Mouse (Mus musculus): ENCODE measurements around the gene Gm11037. TPM values are rescaled to one million over a fixed set of nuclear protein-coding genes. Genes with fewer than 3 reads are reported as not detected.
"Not testable (repeated sequence)": the region's sequence is repeated elsewhere in the genome, so short reads cannot be mapped to it uniquely, and the experiment has no call there.

Gm11037 gene
- polyA plus RNA-seq, 1 experiment from 2014 or later: not detected

GRCm38 (mm10) chr2:131096101-131096795, 37.0 kb upstream of the Gm11037 start:
- Histone ChIP-seq H3K4me2 (no peak overlapping the region), H3K4me3 (ENCODE audit: low read depth, low read length) (no peak overlapping the region)

DNA sequence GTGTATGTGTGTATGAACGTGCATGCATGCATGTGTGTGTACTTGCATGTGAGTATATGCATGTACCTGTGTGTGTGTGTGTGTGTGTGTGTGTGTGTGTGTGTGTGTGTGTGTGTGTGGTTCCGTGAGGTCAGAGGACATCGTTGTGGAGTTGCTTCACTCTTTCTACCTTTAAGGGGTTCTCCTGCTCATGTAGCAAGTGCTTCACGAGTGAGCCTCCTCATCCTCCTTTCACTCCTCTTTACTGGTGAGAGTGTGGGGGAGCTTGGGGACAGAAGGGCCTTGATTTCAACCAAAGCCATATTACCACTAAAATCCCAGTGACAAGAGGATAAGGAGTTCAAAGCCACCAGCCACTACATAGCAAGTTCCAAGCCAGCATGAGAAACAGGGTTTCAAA, 36.2 kb upstream of the Gm11037 start:
- H3K36me3 ChIP-seq (ENCODE audit: control insufficient read depth, insufficient read depth, low read length): no peaks in the 10 kb centered on the region
- no peak for ATAC-seq (ENCODE audit: low FRiP score)
- no peak overlapping the region for H3K9ac ChIP-seq (ENCODE audit: low read length)
- H3K27me3 ChIP-seq (ENCODE audit: control insufficient read depth, insufficient read depth, low read length): no peaks in the 10 kb centered on the region
- DNase-seq (ENCODE audit: low spot score, missing footprints): no peak
- H3K9me3 ChIP-seq (ENCODE audit: control insufficient read depth, low read length): no peaks in the 10 kb centered on the region
- H3K27ac ChIP-seq (ENCODE audit: low read depth, low read length): no peak overlapping the region
- H3K4me1 ChIP-seq (ENCODE audit: control insufficient read depth, insufficient read depth, low read length): peaks cover 4% of the 10 kb centered on the region
- no peak overlapping the region for H3K4me3 ChIP-seq (ENCODE audit: low read depth, low read length)
- H3K4me2 ChIP-seq: no peak overlapping the region
- WGBS: 87% methylated on average over 4 of the region's 4 CpGs

More at GRCm38 (mm10) chr2:131096101-131096795, 37.0 kb upstream of the Gm11037 start:
- peaks cover 4% of the 10 kb centered on the region for H3K4me1 ChIP-seq (ENCODE audit: control insufficient read depth, insufficient read depth, low read length)
- ATAC-seq (ENCODE audit: low FRiP score) (0 out of 2 replicates have a peak, but pooled peaks have one; percentile 52), DNase-seq (ENCODE audit: low spot score, missing footprints) (peak; percentile 89)
- no peaks in the 10 kb centered on the region for H3K27me3 ChIP-seq (ENCODE audit: control insufficient read depth, insufficient read depth, low read length)
- WGBS: 22% methylated on average over 9 of the region's 9 CpGs
- no peaks in the 10 kb centered on the region for H3K36me3 ChIP-seq (ENCODE audit: control insufficient read depth, insufficient read depth, low read length)
- H3K27ac ChIP-seq (ENCODE audit: low read depth, low read length): 0 out of 2 replicates have a peak overlapping the region, but pooled peaks have one; percentile 14
- H3K9ac ChIP-seq (ENCODE audit: low read length): peak overlapping the region; percentile 42; the same call in 1 of the 2 replicates
- H3K9me3 ChIP-seq (ENCODE audit: control insufficient read depth, low read length): no peaks in the 10 kb centered on the region

- no peak overlapping the region for H3K4me2 ChIP-seq
These were observed 31.8 kb upstream of the Gm11037 start for GRCm38 (mm10) chr2:131101530-131101929.

GRCm38 (mm10) chr2:131104021-131104420, 29.3 kb upstream of the Gm11037 start:
- H3K9me3 ChIP-seq (ENCODE audit: control insufficient read depth, low read length): no peaks in the 10 kb centered on the region
- H3K4me1 ChIP-seq (ENCODE audit: control insufficient read depth, insufficient read depth, low read length): no peaks in the 10 kb centered on the region
- ATAC-seq (ENCODE audit: low FRiP score) (no peak), DNase-seq (ENCODE audit: low spot score, missing footprints) (no peak)
- WGBS: 86% methylated on average over 4 of the region's 4 CpGs
- no peak overlapping the region for H3K4me2 ChIP-seq
- no peaks in the 10 kb centered on the region for H3K27me3 ChIP-seq (ENCODE audit: control insufficient read depth, insufficient read depth, low read length)
- no peak overlapping the region for H3K4me3 ChIP-seq (ENCODE audit: low read depth, low read length)
- no peak overlapping the region for H3K9ac ChIP-seq (ENCODE audit: low read length)
- no peak overlapping the region for H3K27ac ChIP-seq (ENCODE audit: low read depth, low read length)
- H3K36me3 ChIP-seq (ENCODE audit: control insufficient read depth, insufficient read depth, low read length): no peaks in the 10 kb centered on the region

More at GRCm38 (mm10) chr2:131101530-131101929, 31.8 kb upstream of the Gm11037 start:
- H3K36me3 ChIP-seq (ENCODE audit: control insufficient read depth, insufficient read depth, low read length): no peaks in the 10 kb centered on the region
- no peaks in the 10 kb centered on the region for H3K27me3 ChIP-seq (ENCODE audit: control insufficient read depth, insufficient read depth, low read length)
- WGBS: 49% methylated on average over 3 of the region's 3 CpGs
- no peaks in the 10 kb centered on the region for H3K9me3 ChIP-seq (ENCODE audit: control insufficient read depth, low read length)
- no peak for ATAC-seq (ENCODE audit: low FRiP score)
- no peak for DNase-seq (ENCODE audit: low spot score, missing footprints)
- H3K4me3 ChIP-seq (ENCODE audit: low read depth, low read length): no peak overlapping the region
- H3K9ac ChIP-seq (ENCODE audit: low read length): no peak overlapping the region
- peaks cover under 1% of the 10 kb centered on the region; the same call in 1 of the 2 replicates for H3K4me1 ChIP-seq (ENCODE audit: control insufficient read depth, insufficient read depth, low read length)
- no peak overlapping the region for H3K27ac ChIP-seq (ENCODE audit: low read depth, low read length)

DNA sequence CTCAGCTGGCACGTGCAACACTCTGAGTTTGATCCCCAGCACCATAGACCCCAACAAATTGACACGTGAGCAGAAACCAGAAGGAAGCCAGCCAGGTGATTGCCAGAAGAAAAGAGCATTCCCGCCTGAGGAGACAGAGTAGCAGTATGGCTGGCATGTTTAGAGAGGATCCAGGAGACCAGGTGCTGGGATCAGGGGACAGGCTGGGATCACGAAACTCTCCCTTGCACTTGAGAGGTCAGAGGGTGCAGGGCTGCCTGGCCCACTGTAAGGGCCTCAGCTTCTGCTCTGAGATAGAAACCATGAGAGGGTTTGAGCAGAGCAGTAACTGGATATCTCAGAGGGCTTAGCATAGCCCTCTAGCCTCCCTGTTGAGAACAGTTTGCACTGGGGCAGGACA, 28.2 kb upstream of the Gm11037 start:
- H3K9me3 ChIP-seq (ENCODE audit: control insufficient read depth, low read length); DNase-seq (ENCODE audit: low spot score, missing footprints); H3K36me3 ChIP-seq (ENCODE audit: control insufficient read depth, insufficient read depth, low read length); H3K4me1 ChIP-seq (ENCODE audit: control insufficient read depth, insufficient read depth, low read length); H3K9ac ChIP-seq (ENCODE audit: low read length); H3K4me3 ChIP-seq (ENCODE audit: low read depth, low read length); H3K27ac ChIP-seq (ENCODE audit: low read depth, low read length); ATAC-seq (ENCODE audit: low FRiP score); H3K27me3 ChIP-seq (ENCODE audit: control insufficient read depth, insufficient read depth, low read length); H3K4me2 ChIP-seq: not testable (repeated sequence)
- 75% methylated on average over 4 of the region's 4 CpGs for WGBS

- Histone ChIP-seq H3K27ac (ENCODE audit: low read depth, low read length) (no peak overlapping the region), H3K36me3 (ENCODE audit: control insufficient read depth, insufficient read depth, low read length) (no peaks in the 10 kb centered on the region), H3K9ac (ENCODE audit: low read length) (no peak overlapping the region), H3K4me3 (ENCODE audit: low read depth, low read length) (no peak overlapping the region), H3K9me3 (ENCODE audit: control insufficient read depth, low read length) (no peaks in the 10 kb centered on the region), H3K4me1 (ENCODE audit: control insufficient read depth, insufficient read depth, low read length) (no peaks in the 10 kb centered on the region), H3K27me3 (ENCODE audit: control insufficient read depth, insufficient read depth, low read length) (no peaks in the 10 kb centered on the region), H3K4me2 (no peak overlapping the region)
- no peak for ATAC-seq (ENCODE audit: low FRiP score)
- DNase-seq (ENCODE audit: low spot score, missing footprints): no peak
- WGBS: 92% methylated on average over 5 of the region's 5 CpGs
These were observed 27.3 kb upstream of the Gm11037 start for GRCm38 (mm10) chr2:131105989-131106388.

DNA sequence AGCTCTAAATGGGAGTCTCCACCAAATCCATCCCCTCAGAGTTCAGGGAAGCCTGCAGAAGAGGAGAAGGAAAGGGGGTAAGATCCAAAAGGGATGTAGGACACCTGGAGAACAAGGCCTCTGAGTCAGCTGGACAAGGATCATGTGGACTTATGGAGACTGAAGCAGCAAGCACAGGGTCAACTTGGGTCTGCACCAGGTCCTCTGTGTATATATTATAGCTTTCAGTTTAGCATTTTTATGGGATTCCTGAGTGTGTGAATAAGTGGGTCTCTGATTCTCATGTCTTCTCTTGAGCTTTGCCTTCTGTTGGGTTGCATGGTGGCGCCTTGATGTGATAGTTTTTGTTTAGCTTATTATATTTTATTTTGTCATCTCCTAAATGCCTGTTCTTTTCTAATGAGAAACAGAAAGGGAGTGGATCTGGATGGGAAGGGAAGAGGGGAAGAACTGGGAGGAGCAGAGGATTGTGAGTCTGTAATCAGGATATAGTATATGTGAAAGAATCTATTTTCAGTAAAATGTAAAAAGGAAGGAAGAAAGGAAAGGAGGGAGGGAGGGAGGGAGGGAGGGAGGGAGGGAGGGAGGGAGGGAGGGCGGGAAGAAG, 14.2 kb upstream of the Gm11037 start:
- 75% methylated on average over 2 of the region's 2 CpGs for WGBS
- Histone ChIP-seq H3K9me3 (ENCODE audit: control insufficient read depth, low read length) (no peaks in the 10 kb centered on the region), H3K9ac (ENCODE audit: low read length) (no peak overlapping the region), H3K4me1 (ENCODE audit: control insufficient read depth, insufficient read depth, low read length) (no peaks in the 10 kb centered on the region), H3K4me3 (ENCODE audit: low read depth, low read length) (no peak overlapping the region), H3K36me3 (ENCODE audit: control insufficient read depth, insufficient read depth, low read length) (no peaks in the 10 kb centered on the region), H3K27ac (ENCODE audit: low read depth, low read length) (no peak overlapping the region), H3K4me2 (no peak overlapping the region), H3K27me3 (ENCODE audit: control insufficient read depth, insufficient read depth, low read length) (no peaks in the 10 kb centered on the region)
- DNase-seq (ENCODE audit: low spot score, missing footprints) (peak; percentile 26), ATAC-seq (ENCODE audit: low FRiP score) (no peak)

DNA sequence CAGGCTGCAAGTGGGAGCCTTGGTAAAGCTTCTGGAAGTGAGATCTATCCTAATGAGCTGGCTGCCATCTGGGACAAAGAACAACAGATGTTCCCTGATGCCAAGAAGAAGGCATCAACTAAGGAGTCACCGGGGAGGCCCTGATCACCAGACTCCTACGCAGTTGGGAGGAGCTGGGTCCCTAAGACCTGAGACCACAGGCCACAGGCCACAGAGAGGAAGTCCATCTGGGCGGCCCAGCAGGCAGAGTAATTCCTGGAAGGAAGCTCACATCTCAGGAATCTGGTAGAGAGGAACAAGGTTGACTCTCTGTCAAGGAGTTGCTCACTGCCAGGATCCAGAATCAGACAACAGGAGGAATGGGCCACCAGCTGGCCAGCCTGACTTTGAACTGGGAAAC, 9.1 kb upstream of the Gm11037 start:
- H3K9me3 ChIP-seq (ENCODE audit: control insufficient read depth, low read length): no peaks in the 10 kb centered on the region
- DNase-seq (ENCODE audit: low spot score, missing footprints): no peak
- no peak overlapping the region for H3K4me2 ChIP-seq
- ATAC-seq (ENCODE audit: low FRiP score): no peak
- no peaks in the 10 kb centered on the region for H3K27me3 ChIP-seq (ENCODE audit: control insufficient read depth, insufficient read depth, low read length)
- peaks cover 16% of the 10 kb centered on the region for H3K4me1 ChIP-seq (ENCODE audit: control insufficient read depth, insufficient read depth, low read length)
- no peak overlapping the region for H3K4me3 ChIP-seq (ENCODE audit: low read depth, low read length)
- no peak overlapping the region for H3K27ac ChIP-seq (ENCODE audit: low read depth, low read length)
- H3K9ac ChIP-seq (ENCODE audit: low read length): no peak overlapping the region
- WGBS: 85% methylated on average over 3 of the region's 3 CpGs
- H3K36me3 ChIP-seq (ENCODE audit: control insufficient read depth, insufficient read depth, low read length): no peaks in the 10 kb centered on the region

DNA sequence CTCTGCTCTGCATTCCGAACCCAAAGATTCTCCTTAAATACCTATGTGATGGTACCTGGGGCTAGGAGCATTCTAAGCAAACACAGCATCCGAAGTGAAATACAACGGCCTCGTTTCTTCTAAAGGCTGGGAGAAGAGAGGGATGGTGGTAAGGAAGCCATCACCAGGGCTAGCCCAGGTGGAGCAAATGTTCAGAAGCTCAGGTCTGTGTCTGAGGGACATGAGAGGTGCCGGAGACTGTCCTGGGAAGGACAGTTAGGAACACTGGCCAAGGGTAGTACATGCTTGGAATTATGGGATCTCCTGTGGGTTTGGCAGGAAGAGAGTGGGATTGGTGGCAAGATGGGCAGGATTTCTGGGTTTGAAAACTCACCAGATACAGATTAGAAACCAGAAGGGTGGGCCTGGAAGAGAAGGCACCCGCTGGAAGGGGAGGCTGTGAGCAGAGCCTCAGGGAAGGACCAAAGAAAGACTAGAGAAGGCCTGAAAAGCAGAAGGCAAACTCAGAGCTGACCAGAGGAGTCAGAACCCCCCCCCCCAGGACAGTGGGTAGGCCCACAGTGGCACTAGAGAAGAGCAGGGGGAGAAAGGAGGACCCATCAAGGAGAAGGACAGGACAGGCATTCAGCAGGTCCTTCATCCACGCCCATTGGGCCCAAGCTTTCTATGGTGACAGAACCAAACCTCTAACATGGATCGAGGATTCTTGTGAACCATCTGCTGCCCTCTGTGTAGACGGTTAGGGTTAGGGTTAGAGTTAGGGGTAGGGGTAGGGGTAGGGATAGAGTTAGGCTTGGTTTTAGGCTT, 7.9 kb upstream of the Gm11037 start:
- DNase-seq (ENCODE audit: low spot score, missing footprints): peak; percentile 71
- Histone ChIP-seq H3K4me2 (no peak overlapping the region), H3K27me3 (ENCODE audit: control insufficient read depth, insufficient read depth, low read length) (no peaks in the 10 kb centered on the region), H3K9ac (ENCODE audit: low read length) (no peak overlapping the region), H3K4me1 (ENCODE audit: control insufficient read depth, insufficient read depth, low read length) (peaks cover 16% of the 10 kb centered on the region), H3K27ac (ENCODE audit: low read depth, low read length) (no peak overlapping the region), H3K36me3 (ENCODE audit: control insufficient read depth, insufficient read depth, low read length) (no peaks in the 10 kb centered on the region), H3K9me3 (ENCODE audit: control insufficient read depth, low read length) (no peaks in the 10 kb centered on the region), H3K4me3 (ENCODE audit: low read depth, low read length) (no peak overlapping the region)
- WGBS: 92% methylated on average over 9 of the region's 9 CpGs
- no peak for ATAC-seq (ENCODE audit: low FRiP score)

All from midbrain, embryonic 11.5 days (tissue).